Mouse (Mus musculus) lung, postnatal 4 days (tissue): ENCODE measurements around the gene Gpkow.
"Not testable (repeated sequence)": the region's sequence is repeated elsewhere in the genome, so short reads cannot be mapped to it uniquely, and the experiment has no call there.

ENCODE experiments used
- DNase-seq, 2 experiments: peaks; one replicate each; pipeline ENCODE4 v3.0.0; 2021

The Gpkow gene

DNA sequence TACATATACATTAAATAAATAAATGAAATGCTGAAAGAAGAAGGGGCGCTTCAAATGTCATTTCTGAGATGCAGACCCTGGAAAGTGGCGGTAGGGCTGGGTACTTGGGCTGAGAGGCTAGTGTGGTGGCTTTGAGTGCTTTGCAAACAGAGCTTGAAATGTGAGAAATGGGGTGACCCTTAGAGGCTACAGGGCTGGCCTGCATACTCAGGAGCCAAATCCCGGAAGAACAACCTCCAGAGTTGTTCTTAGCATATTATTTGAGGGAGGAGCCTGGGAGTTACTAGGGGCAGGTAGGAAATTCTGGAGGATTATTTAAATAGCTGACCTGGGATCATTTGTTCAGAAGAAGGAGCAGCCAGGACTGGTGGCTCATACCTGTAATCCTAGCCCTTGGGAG lies 6.4 kb upstream of the Gpkow start:
- peak in 1 of 2 experiments; percentile 34 for DNase-seq

DNA sequence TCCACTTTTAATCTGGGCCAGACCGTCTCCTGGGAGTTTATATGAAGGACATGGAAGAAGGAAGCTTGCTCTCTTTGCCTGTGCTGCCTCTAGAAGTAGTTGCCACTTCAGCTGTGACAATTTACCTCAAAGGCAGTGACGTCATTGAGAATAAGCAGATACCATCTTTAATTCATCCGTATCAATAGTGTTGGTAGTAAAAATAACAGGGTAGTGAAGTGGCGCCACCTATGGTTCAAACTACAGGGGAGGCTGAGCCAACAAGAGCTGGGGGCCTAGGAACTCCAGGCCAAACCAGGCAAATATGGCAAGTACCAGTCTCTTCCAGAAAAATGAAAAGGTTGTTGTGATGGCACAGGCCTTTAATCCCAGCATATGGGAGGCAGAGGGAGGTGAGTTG lies 4.1 kb upstream of the Gpkow start:
- peak in 1 of 2 experiments; percentile 34 for DNase-seq

DNA sequence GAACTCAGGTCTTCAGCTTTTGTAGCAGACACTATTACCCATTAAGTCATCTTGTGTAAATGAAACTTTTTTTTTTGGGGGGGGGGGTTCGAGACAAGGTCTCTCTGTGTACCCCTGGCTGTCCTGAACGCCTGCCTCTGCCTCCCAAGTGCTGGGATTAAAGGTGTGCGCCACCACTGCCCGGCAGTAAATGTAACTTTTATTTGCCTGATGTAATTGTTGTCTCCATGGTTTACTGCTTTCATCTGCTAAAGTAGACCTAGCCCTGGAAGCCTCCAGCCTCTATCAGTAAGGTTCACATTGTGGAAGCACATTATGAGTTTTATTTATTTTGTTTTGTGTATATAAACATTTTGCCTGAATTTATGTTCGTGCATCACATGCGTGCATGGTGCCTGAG lies 411 bp upstream of the Gpkow start:
- no peak for DNase-seq

DNA sequence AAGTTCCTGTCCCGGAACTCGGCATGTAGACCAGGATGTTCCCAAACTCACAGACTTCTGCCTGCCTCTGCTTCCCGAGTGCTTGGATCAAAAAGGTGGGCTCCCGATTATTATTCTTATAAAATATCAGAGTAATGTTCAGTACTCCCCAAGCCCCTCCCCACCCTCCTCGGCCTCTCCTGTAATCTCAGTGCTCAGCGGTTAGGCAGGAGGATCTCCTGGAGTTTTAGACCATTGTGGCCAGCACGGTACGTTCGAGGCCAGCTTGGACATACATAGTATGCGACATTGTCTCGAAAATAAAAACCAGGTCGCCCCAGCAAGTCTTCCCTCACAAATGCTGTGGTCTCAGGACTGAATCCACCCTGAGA lies 16.8 kb downstream of the Gpkow start:
- not testable (repeated sequence) for DNase-seq

DNA sequence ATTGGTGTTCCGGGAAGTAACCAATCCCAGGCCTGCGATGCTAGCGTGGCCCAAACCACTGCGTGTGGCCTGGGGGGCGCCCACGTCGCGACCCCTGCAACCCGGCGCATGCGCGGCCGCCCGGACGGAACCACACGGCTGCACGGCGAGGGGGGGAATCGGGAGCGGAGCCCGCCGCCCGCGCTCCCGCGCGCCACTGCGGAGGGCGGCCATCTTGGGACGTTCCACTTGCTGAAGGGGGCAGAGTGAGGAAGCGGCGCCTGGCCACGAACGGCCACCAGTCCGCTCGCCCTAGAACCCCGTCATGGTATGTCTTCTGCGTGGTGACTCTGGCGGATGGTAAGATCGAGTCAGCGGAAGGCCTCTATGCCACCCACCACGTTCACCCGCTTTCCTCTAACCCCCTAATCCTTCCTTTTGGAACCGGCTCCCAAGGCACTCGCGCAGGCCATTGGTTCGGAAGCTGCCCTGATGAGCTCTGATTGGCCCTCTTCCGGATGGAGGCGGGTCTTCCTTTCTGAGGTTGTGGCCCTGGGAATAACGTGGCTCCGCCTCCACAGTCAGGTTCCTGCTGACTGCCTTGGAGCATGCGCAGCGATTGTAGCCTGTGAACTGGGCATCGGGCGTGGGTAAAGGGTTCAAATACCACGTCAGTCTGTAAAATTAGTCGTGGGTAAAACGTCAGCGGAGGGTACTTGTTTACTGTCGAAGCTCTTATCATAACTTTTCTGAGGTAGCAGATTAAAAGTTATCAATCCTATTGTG lies 17.4 kb downstream of the Gpkow start, which contains the start of gene Wdr45:
TSS of gene Wdr45 (plus strand) at position 199 of the 765 bp plus-strand sequence.
- peak; percentile 93 to 97 for DNase-seq

DNA sequence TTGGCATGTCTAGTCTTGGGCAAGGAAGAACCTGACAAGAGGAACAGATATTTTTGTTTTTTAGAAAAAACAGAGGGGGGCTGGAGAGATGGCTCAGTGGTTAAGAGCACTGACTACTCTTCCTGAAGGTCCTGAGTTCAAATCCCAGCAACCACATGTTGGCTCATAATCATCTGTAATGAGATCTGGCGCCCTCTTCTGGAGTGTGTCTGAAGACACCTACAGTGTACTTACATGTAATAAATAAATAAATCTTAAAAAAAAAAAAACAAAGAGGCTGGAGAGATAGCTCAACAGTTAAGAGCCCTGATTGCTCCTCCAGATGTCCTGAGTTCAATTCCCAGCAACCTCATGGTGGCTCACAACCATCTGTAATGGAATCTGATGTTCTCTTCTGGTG lies 19.1 kb downstream of the Gpkow start:
- not testable (repeated sequence) for DNase-seq

DNA sequence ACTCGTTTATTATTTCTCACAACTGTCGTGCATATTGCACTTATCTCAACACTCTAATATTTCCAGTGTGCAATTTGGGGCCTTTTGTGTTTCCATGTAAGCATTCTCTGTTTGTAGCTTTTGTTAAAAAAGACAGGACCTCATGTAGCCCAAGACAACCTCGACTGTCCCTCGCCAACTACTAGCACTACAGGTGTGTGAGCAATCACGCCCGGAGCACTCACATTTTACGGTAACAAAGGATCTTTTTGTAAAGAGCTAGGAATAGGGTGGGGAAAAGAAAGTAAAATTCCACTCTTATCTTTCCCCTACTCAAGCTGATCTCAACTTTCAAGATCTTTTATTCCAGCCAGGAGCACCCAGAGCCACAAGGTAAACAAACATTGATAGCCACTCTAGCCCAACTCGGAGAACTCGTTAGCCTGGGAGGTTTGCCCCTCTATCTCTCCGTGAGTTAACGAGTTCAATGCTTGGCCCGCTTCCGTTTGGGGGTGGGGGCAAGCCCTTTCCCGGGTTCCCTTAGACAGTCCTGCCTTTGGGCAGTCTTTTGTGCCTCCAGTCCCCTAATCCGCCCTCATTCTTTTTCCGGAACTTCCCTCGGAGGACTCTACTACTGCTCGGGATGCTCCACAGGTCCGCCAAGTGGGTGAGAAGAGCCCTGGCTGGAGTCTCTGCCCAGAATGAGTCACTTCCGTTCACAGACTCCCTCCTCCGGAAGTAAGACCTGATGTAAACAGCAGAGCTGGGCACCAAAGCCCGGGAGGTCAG lies 24.8 kb downstream of the Gpkow start, which contains the start of gene Gm45208:
TSS of gene Gm45208 (plus strand) at position 732 of the 768 bp plus-strand sequence.
- DNase-seq: peak; percentile 74 to 81

DNA sequence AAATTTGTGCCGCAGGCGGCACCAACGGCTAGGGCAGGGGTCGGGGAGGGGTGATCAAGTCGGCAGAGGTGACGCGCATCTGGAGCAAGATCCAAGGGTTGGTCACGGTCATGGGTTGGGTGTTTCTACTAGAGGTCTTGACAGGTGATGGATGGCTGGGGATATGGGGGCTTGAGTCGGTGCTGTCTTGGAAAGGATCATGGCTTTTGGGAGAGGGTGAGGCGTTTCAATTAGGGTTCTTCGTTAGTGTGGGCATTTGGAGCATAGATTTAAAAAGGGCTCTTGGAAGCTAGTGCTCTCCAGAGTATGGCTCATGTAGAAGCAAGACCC lies 25.3 kb downstream of the Gpkow start:
- DNase-seq: no peak

DNA sequence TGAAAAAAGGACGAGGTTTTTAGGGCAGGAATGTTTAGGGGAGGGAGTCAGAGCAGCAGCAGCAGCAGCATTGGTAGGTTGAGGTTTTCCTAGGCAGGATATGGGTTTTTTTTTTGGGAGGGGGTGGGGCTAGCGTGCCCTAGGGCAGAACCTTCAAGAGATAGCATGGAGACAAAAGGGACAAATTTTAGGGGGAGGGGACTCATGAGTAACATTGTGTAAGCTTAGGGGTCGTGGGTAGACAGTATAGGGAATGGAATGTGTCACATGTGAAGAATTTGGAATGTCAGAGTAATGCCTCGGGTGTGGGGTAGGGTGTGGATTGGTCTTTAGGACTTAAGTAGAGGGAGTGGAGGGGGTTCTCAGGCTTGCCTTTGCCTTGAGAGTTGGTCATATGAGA lies 25.8 kb downstream of the Gpkow start:
- DNase-seq: no peak

DNA sequence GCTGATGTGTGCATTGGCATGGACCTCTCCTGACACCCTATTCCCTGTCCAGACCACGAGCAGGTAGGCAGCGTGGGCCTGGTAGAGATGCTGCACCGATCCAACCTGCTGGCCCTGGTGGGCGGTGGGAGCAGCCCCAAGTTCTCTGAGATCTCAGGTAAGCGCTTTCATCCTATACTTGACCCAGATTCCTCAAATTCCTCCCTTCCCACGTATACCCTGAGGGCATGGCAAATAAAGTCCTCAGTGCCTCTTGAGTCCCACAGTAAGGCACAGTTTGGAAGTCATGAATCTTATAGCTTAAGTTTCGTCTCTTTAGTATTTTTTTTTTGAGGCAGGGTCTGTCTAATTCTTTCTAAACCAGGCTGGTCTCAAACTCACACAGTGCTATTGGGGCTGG lies 27.2 kb downstream of the Gpkow start:
- peak in 1 of 2 experiments; percentile 60 for DNase-seq

DNA sequence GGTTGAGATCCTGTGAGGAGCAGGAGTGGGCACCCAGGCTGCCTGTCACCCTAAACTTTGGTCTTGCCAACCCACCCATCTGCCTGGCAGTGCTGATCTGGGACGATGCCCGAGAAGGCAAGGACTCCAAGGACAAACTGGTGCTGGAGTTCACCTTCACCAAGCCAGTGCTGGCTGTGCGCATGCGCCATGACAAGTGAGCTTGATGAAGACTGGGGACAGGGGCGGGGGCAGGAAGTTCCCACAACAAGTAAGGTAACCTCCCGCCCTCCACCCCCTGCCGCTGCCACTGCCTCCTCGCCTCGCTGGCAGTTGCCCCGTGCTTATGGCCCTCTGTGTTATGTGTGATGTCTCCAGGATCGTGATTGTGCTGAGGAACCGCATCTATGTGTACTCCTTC lies 28.9 kb downstream of the Gpkow start:
- no peak for DNase-seq

DNA sequence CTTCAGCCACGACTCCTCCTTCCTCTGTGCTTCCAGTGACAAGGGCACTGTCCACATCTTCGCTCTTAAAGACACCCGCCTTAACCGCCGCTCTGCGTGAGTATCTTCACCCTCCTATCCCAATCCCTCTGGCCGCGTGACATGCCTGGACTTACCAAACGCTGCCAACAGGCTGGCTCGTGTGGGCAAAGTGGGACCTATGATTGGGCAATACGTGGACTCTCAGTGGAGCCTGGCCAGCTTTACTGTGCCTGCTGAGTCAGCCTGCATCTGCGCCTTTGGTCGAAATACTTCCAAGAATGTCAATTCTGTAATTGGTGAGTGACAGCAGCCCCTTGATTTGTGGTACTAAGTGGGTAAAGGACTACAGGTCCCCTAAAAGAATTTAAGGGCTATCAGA lies 30.2 kb downstream of the Gpkow start:
- DNase-seq: peak in 1 of 2 experiments; percentile 31

DNA sequence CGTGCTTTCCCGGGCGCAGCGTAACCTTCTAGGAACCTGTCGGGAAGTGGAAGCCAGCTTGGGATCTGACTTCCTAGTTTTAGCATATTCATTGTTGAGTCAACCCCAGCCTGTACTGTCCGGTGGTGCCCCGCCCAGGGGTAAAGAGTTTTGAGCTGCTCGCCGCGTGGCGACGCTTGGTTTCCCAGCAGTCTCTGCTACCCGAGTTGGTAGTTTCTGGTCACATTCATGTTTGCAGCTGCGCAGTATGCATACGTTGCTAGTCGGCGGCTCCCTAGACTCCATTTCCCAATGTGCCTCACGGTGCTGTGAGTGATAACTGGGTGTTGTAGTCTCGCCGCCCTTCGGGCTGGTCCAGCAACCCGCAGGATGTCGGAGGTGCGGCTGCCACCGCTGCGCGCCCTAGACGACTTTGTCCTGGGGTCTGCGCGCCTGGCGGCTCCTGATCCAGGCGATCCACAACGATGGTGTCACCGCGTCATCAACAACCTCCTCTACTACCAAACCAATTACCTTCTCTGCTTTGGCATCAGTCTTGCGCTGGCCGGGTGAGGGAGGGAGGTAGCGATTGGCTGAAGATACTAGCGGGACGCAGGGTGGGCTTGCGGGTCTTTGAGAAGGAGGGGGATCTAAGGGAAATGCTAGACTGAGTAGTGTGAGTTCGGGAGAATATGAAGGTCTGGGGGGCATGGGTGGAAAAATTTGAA lies 31.4 kb downstream of the Gpkow start, which contains the start of gene Praf2:
TSS of gene Praf2 (plus strand) at position 225 of the 707 bp plus-strand sequence.
- DNase-seq: peak; percentile 78 to 87

DNA sequence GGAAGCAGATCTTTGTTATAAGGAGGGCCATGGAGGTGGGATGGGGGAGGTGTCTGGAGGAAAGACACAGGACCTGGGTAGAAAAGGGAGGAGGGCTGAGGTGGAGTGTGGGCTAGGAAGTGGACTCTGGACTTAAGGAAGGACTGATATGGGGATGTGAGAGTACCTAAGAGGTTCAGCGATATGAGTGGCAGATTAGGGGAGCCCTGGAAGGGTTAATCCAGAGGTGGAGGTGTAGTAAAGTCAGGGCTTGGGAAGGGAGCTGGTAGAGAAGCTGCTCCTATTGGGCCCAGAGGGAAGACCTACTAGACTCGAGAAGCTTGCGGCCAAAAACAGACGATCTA lies 32.0 kb downstream of the Gpkow start:
- DNase-seq: no peak

DNA sequence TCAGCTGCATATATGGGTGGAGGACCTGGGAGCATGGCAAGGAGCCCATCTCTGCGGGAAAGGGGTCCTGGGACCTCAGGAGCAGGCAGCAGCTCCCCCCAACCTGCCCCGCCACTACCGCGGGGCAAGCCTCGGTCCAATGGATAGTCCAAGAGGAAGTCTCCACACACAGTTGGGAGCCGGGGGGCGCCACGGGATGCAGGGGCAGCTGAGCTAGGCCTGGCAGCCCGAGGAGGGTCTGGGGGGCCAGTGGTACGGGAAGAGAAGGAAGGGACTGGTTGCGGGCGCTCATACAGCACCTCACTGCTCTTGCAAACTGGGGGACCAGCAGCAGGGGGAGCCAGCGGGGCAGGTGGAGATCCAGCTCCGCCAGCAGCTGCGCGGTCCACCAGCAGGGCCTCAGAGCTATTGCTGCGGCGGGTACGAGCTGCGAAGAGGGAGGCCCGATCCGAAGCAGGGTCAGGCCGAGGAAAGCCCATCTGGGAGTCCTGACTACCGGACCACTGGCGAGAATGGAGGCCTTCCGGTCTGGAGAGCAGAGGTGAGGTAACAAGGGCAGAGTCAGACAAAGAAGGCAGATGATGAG lies 36.7 kb downstream of the Gpkow start:
- DNase-seq: peak; percentile 75 to 84

DNA sequence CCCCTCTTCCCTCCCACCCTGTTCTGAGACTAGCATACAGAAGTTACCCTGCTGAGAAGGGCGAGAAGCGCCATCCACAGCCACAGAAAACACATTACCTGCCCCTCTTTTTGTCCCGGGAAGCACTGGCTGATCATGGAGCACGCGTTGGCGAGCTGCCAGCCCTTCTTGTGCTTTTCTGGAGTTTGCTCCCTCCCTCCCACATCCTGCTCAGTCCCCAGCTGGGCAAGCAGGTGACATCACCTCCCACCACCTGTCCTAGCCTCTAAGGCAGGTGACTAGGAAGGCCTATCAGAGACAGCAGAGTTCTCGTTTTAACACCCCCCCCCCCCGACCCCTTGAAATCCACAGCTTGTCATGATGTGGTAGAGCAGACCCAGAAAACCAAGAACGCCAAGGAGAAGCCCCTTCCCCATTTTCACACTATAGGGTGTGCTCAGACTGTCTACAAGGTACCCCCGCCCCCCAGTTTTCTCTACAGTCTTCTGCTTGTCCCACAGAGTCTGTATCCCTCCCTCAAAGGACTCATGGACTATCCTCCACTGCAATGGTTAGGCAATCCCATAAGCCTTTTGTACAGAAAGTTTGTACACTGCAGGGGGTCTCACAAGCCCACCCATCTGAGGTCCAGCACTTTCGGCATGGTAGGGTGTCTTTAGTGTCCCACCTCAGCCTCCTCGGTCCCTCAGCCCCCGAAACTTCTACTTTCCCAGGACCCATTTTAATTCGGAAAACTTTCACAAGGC lies 42.6 kb downstream of the Gpkow start:
- DNase-seq: peak; percentile 54 to 77

DNA sequence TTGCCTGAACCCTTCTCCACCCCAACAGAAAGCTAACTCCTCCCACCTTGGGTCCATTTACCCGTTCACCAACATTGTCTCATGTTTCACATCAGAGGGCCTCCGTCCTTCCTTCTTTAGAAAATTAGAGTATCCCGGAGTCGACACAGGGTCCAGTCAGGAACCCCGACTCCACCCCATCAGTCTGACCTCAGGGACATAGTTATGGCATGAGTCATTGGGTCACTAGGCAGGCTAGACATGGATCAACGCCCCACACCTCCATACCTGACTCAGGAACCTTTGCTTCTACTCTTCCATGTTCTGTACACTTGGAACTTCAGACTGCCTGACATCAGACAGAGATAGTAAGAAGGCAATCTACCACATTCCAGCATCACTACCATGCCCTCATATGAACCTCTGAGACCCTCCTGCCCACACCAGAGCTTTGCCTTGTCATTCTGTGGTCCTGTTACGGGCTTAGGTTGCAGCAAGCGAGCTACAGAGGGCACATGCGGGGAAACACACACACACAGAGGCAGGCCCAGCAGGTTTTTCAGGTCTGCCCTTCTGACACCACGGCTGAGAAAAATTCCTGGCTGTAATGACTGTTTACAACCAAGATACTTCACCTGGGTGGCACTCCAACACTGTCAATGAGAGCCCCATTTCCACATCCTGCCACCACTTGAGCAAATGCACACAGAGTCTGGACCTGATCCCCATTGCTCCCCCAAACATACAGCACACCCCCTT lies 43.3 kb downstream of the Gpkow start:
- DNase-seq: peak; percentile 51 to 71

DNA sequence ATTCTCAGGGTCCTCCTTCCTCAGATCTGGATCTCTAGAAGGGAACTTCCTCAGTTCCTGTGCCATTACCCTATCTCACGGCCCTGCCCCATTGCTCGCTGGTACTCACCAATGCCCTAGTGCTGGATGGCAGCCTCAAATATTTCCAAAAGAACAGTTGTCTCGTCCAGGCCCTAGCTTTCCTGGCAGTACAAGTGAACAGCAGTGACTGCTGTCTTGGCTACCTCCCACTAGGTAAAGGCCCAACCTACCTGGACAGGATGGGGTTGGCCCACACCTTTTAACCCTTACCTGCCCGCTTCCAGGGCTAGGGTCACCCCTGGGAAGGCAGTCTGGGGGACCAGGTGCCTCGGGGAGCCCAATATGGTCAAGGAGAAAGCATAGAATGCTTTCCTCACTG lies 44.2 kb downstream of the Gpkow start:
- DNase-seq: no peak

DNA sequence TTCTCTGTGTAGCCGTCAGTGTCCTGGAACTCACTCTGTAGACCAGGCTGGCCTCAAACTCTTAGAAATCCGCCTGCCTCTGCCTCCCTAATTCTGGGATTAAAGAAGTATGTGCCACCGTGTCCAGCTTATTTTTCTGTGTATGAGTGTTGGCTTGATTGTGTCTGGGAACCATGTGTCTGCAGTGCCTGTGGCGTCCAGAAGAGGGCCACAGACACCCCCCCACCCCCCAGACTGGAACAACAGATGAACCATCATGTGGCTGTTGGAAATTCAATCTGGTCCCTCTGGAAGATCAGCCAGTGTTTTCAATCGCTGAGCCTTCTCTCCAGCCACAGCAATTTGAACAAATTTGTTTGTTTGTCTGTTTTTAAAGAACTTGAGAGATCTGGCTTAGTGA lies 46.5 kb downstream of the Gpkow start:
- DNase-seq: no peak

DNA sequence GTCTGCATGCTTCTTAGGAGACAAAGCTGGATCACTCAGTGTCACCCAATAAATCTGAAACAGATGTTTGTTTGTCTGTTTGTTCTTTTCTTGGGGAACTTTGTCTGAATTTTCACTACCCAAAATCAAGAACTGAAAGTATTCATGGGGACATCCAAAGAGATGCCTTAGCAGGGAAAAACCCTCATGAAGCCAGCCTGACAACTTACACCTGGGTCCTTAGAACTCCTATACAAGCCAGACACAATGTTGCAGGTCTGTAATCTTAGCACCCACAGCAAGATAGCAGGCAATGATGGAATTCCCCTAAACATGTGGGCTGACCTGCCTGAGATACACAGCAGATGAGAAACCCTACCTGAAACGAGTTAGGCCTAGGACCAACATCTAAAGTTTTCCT lies 48.0 kb downstream of the Gpkow start:
- DNase-seq: no peak

DNA sequence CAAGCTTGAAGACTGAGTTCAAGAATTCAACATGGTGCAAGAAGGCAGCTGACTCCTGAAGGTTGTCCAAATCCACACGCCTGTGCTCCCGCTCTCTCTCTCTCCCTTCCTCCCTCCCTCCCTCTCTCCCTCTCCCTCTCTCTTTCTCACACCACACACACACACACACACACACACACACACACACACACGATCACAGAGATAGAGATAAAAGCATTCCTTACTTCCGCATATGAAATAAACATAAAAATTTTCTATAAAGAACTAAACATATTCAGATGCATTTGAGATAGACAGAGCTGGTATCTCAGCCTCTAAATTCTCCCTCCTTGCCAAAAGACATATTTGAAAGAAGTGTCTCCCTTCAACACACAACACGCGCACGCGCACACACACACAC lies 48.5 kb downstream of the Gpkow start:
- no peak for DNase-seq
